Mouse (Mus musculus): ENCODE measurements around the gene Uqcc2.

DNA sequence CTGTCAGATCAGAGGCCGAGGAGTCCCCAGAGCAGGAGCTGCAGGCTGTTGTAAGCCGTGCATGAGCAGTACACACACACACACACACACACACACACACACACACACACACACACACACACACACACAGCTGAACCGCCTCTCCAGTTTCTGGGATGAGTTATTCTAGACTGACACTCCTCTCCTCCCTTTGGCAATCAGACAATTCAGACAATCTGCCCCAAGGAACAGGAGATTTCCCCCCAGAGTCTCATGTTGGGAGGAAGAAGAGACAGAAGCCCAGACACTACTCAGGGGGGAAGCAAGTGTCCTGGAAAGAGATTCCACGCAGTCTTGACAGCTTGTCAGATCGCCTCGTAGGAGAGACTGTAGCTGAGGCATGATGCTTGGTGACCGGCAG is 5.6 kb upstream of the Uqcc2 start:
- TF ChIP-seq USF1 (IDR thresholded peaks at IDR 0.05; ENCODE audit: low read depth): no peak
- no peak for TF ChIP-seq POLR2A (IDR thresholded peaks at IDR 0.05; ENCODE audit: insufficient read length, low read depth)
- TF ChIP-seq MYOG (IDR thresholded peaks at IDR 0.05; ENCODE audit: control insufficient read depth in 1 of 3, insufficient read depth in 1 of 3, insufficient read length in 2 of 3, low read depth in 2 of 3): no peak
- no peak for TF ChIP-seq SRF (IDR thresholded peaks at IDR 0.05; ENCODE audit: control insufficient read depth, insufficient read length, low read depth)
- TF ChIP-seq CEBPB (IDR thresholded peaks at IDR 0.05; ENCODE audit: insufficient read depth, poor library complexity, severe bottlenecking): no peak
